Mouse (Mus musculus) heart, embryonic 12.5 days (tissue): ENCODE data around the gene Hist1h2bg. TPM values are rescaled to one million over a fixed set of nuclear protein-coding genes. Genes with fewer than 3 reads are reported as not detected.
"Not testable (repeated sequence)": the region's sequence is repeated elsewhere in the genome, so short reads cannot be mapped to it uniquely, and the experiment has no call there.

Source experiments
- ATAC-seq: fragments of 200-750 bp; cut with Nextera tagmentation; 2 replicates; pipeline ENCODE4 v1.8.0; 2017; ENCODE audit warnings: moderate TSS enrichment, moderate library complexity; ENCODE audit not compliant: insufficient number of reproducible peaks, low FRiP score
- H3K27ac ChIP-seq: fragments of 300-500 bp; sonication (generic); 2 replicates; pipeline ENCODE4 v1.5.1; 2016; ENCODE audit warnings: mild to moderate bottlenecking, moderate library complexity; ENCODE audit not compliant: poor library complexity, severe bottlenecking
- H3K27me3 ChIP-seq: fragments of 300-500 bp; sonication (generic); replicated peaks from 2 replicates; pipeline ENCODE4 v1.6.1; 2016; ENCODE audit warnings: mild to moderate bottlenecking, moderate library complexity
- H3K36me3 ChIP-seq: fragments of 300-500 bp; sonication (generic); 2 replicates; pipeline ENCODE4 v1.6.1; 2016; ENCODE audit warnings: mild to moderate bottlenecking, moderate library complexity
- H3K4me1 ChIP-seq: fragments of 300-500 bp; sonication (generic); replicated peaks from 2 replicates; pipeline ENCODE4 v1.6.1; 2016; ENCODE audit warnings: mild to moderate bottlenecking
- H3K4me2 ChIP-seq: fragments of 300-500 bp; sonication (generic); 2 replicates; pipeline ENCODE4 v1.6.1; 2016; ENCODE audit warnings: mild to moderate bottlenecking, moderate library complexity
- H3K4me3 ChIP-seq: fragments of 300-500 bp; sonication (generic); 2 replicates; pipeline ENCODE4 v1.5.1; 2016; ENCODE audit warnings: mild to moderate bottlenecking
- H3K9ac ChIP-seq: fragments of 300-500 bp; sonication (generic); 2 replicates; pipeline ENCODE4 v1.6.1; 2016; ENCODE audit warnings: mild to moderate bottlenecking, moderate library complexity
- H3K9me3 ChIP-seq: fragments of 300-500 bp; sonication (generic); replicated peaks from 2 replicates; pipeline ENCODE4 v1.6.1; 2016; ENCODE audit warnings: mild to moderate bottlenecking, moderate library complexity
- WGBS: fragments of 180-500 bp; shearing (Covaris S2); methylation state at CpG from one replicate; pipeline ENCODE4 v1.1.7; 2016; 5-methylcytosine and 5-hydroxymethylcytosine counted together
- polyA plus RNA-seq: library from polyadenylated mRNA; unstranded; fragments of >200 nt; fragmentation: Nextera tagmentation; extraction: Ambion mirVana; gene quantifications from 2 replicates; pipeline ENCODE4 v1.2.1, GENCODE M21; 2016

Gene Hist1h2bg
- polyA plus RNA-seq, 1 experiment from 2014 or later = 4.8 TPM

- H3K27me3 ChIP-seq = no peaks in the 10 kb centered on the region
- no peaks in the 10 kb centered on the region for H3K9me3 ChIP-seq
- peak overlapping the region; percentile 71 for H3K4me3 ChIP-seq
- peak overlapping the region; percentile 98 for H3K9ac ChIP-seq
- H3K4me2 ChIP-seq = peak overlapping the region; percentile 100
- ATAC-seq = no peak
- 25% methylated on average over 9 of the region's 9 CpGs for WGBS
- H3K27ac ChIP-seq = peak overlapping the region; percentile 99
- peaks cover 9% of the 10 kb centered on the region for H3K4me1 ChIP-seq
- H3K36me3 ChIP-seq = no peaks in the 10 kb centered on the region
Observed at GRCm38 (mm10) chr13:23554393-23554792, 16.8 kb upstream of the Hist1h2bg start.

- Histone ChIP-seq H3K27ac (peak overlapping the region; percentile 99), H3K4me3 (peak overlapping the region; percentile 71), H3K36me3 (no peaks in the 10 kb centered on the region), H3K9me3 (no peaks in the 10 kb centered on the region), H3K27me3 (no peaks in the 10 kb centered on the region), H3K4me2 (peak overlapping the region; percentile 100), H3K4me1 (peaks cover 9% of the 10 kb centered on the region), H3K9ac (peak overlapping the region; percentile 98)
- WGBS = under 1% methylated on average over 54 of the region's 54 CpGs
- peak; percentile 86 for ATAC-seq
Observed at GRCm38 (mm10) chr13:23554925-23555838, 16.0 kb upstream of the Hist1h2bg start.

- H3K9ac ChIP-seq = peak overlapping the region; percentile 98
- under 1% methylated on average over 18 of the region's 18 CpGs for WGBS
Observed at GRCm38 (mm10) chr13:23555839-23556416, 15.3 kb upstream of the Hist1h2bg start.

GRCm38 (mm10) chr13:23556906-23557305 is 14.3 kb upstream of the Hist1h2bg start:
- WGBS = 71% methylated on average over 3 of the region's 3 CpGs
- Histone ChIP-seq H3K27ac (peak overlapping the region; percentile 43; the same call in 1 of the 2 replicates), H3K4me1 (peaks cover 5% of the 10 kb centered on the region; the same call in 1 of the 2 replicates), H3K4me2 (peak overlapping the region; percentile 34; the same call in 1 of the 2 replicates), H3K27me3 (no peaks in the 10 kb centered on the region), H3K36me3 (no peaks in the 10 kb centered on the region), H3K4me3 (no peak overlapping the region), H3K9ac (no peak overlapping the region), H3K9me3 (no peaks in the 10 kb centered on the region)
- no peak for ATAC-seq

More at GRCm38 (mm10) chr13:23555839-23556416, 15.3 kb upstream of the Hist1h2bg start:
- Histone ChIP-seq H3K4me1 (peaks cover 5% of the 10 kb centered on the region; the same call in 1 of the 2 replicates), H3K27me3 (no peaks in the 10 kb centered on the region), H3K27ac (peak overlapping the region; percentile 99), H3K4me2 (peak overlapping the region; percentile 100), H3K4me3 (peak overlapping the region; percentile 71), H3K9me3 (no peaks in the 10 kb centered on the region), H3K36me3 (no peaks in the 10 kb centered on the region)
- peak; percentile 69 for ATAC-seq

GRCm38 (mm10) chr13:23560699-23561098 is 10.5 kb upstream of the Hist1h2bg start:
- H3K9ac ChIP-seq, ATAC-seq: not testable (repeated sequence)
- peak overlapping the region; percentile 40 for H3K4me2 ChIP-seq

GRCm38 (mm10) chr13:23561531-23561882 is 9.7 kb upstream of the Hist1h2bg start:
- peak overlapping the region; percentile 98 for H3K27ac ChIP-seq
- 0% methylated on average over 2 of the region's 5 CpGs for WGBS
- not testable (repeated sequence) for ATAC-seq, H3K9me3 ChIP-seq, H3K36me3 ChIP-seq, H3K27me3 ChIP-seq, H3K4me1 ChIP-seq
- peak overlapping the region; percentile 73 for H3K9ac ChIP-seq
- peak overlapping the region; percentile 78 for H3K4me2 ChIP-seq
- H3K4me3 ChIP-seq = peak overlapping the region; percentile 52

More at GRCm38 (mm10) chr13:23560699-23561098, 10.5 kb upstream of the Hist1h2bg start:
- peak overlapping the region; percentile 38; the same call in 1 of the 2 replicates for H3K27ac ChIP-seq
- H3K4me3 ChIP-seq, H3K9me3 ChIP-seq, H3K4me1 ChIP-seq, H3K27me3 ChIP-seq, H3K36me3 ChIP-seq: not testable (repeated sequence)
- WGBS = 38% methylated on average over 2 of the region's 2 CpGs

GRCm38 (mm10) chr13:23561883-23562659 is 9.1 kb upstream of the Hist1h2bg start, which contains the start of gene Hist1h3e:
Gene Hist1h3e, minus strand, starts transcription at chr13:23562369.
- Histone ChIP-seq H3K27ac (peak within 1 kb of the TSS; percentile 98), H3K4me2 (peak within 1 kb of the TSS; percentile 78), H3K4me3 (peak within 1 kb of the TSS; percentile 52), H3K9ac (peak within 1 kb of the TSS; percentile 73)
- H3K4me1 ChIP-seq, H3K36me3 ChIP-seq, H3K9me3 ChIP-seq, H3K27me3 ChIP-seq: not testable (repeated sequence)
- ATAC-seq = peak; percentile 93
- WGBS = under 1% methylated on average over 67 of the region's 67 CpGs

- 6% methylated on average over 18 of the region's 18 CpGs for WGBS
- Histone ChIP-seq H3K9ac (peak overlapping the region; percentile 62; the same call in 1 of the 2 replicates), H3K4me1 (no peaks in the 10 kb centered on the region), H3K27me3 (no peaks in the 10 kb centered on the region), H3K4me2 (peak overlapping the region; percentile 78), H3K27ac (peak overlapping the region; percentile 98), H3K4me3 (peak overlapping the region; percentile 52), H3K9me3 (no peaks in the 10 kb centered on the region), H3K36me3 (no peaks in the 10 kb centered on the region)
- peak; percentile 56 for ATAC-seq
Observed at GRCm38 (mm10) chr13:23562699-23563462, 8.3 kb upstream of the Hist1h2bg start.

GRCm38 (mm10) chr13:23564482-23564881 is 6.7 kb upstream of the Hist1h2bg start:
- no peak for ATAC-seq
- Histone ChIP-seq H3K27ac (no peak overlapping the region), H3K9ac (no peak overlapping the region), H3K4me2 (no peak overlapping the region), H3K27me3 (no peaks in the 10 kb centered on the region), H3K4me1 (no peaks in the 10 kb centered on the region), H3K4me3 (no peak overlapping the region), H3K36me3 (no peaks in the 10 kb centered on the region), H3K9me3 (no peaks in the 10 kb centered on the region)
- 91% methylated on average over 2 of the region's 2 CpGs for WGBS

- not testable (repeated sequence) for H3K36me3 ChIP-seq, H3K27me3 ChIP-seq, ATAC-seq, H3K4me1 ChIP-seq, H3K9me3 ChIP-seq
- Histone ChIP-seq H3K4me3 (peak overlapping the region; percentile 60), H3K4me2 (peak overlapping the region; percentile 70), H3K27ac (peak overlapping the region; percentile 97), H3K9ac (peak overlapping the region; percentile 67; the same call in 1 of the 2 replicates)
- 3% methylated on average over 23 of the region's 41 CpGs for WGBS
Observed at GRCm38 (mm10) chr13:23570261-23571021, 755 bp upstream of the Hist1h2bg start.
